Comparison of ENCODE assay signal across 13 mouse cellular contexts in genomic region chr16:33733864-33734263, GRCm38 (mm10). TPM values are rescaled to one million over a fixed set of nuclear protein-coding genes. Genes with fewer than 3 reads are reported as not detected.
DNase-seq lines count a peak whose midpoint lies in the region; ATAC-seq and TF ChIP-seq lines count a peak whose summit lies in the region.
"Had no signal": no experiment of that assay in that cellular context is flagged by ENCODE, and none has a peak within 500 bp of the region (broad histone marks: within the 10 kb centered on the region; RNA-seq: fewer than 3 reads in every experiment).

No protein-coding gene starts in this region.

- DNase-seq in kidney, postnatal 0 days (ENCODE audit: low spot score): no peak
- no peak for DNase-seq in kidney, adult 9 months
- no peak for DNase-seq in forebrain, embryonic 10.5 days (ENCODE audit: extremely low spot score, low spot score)
- no peak for DNase-seq in limb, embryonic 10.5 days (ENCODE audit: low spot score)
- no peak for DNase-seq in embryo, embryonic 11 days
- no peak for DNase-seq in gastrocnemius, postnatal 10 days
- no peak for DNase-seq in layer of hippocampus, adult 18-20 months (ENCODE audit: low spot score in 2 of 2)
- DNase-seq: lung, postnatal 10 days; thymus, postnatal 36 days had no signal

- H3K9ac ChIP-seq in kidney, postnatal 0 days (ENCODE audit: low read depth, low read length): no peak overlapping the region
- H3K9ac ChIP-seq: heart, embryonic 13.5 days; intestine, embryonic 15.5 days had no signal

- WGBS in kidney, postnatal 0 days: 89% methylated on average over 6 of the region's 6 CpGs
- 72% methylated on average over 6 of the region's 6 CpGs for WGBS in bone marrow, adult 2 months
- 83% methylated on average over 6 of the region's 6 CpGs for WGBS in forebrain, embryonic 10.5 days
- 86% methylated on average over 6 of the region's 6 CpGs for WGBS in limb, embryonic 10.5 days

- no peaks in the 10 kb centered on the region for H3K27me3 ChIP-seq in kidney, postnatal 0 days (ENCODE audit: insufficient read depth, low read length)
- no peaks in the 10 kb centered on the region for H3K27me3 ChIP-seq in forebrain, embryonic 10.5 days (ENCODE audit: poor library complexity, severe bottlenecking)
- H3K27me3 ChIP-seq in limb, embryonic 10.5 days (ENCODE audit: low read depth, poor library complexity, severe bottlenecking): no peaks in the 10 kb centered on the region
- H3K27me3 ChIP-seq: heart, embryonic 13.5 days; intestine, embryonic 15.5 days had no signal

- no peaks in the 10 kb centered on the region for H3K9me3 ChIP-seq in kidney, postnatal 0 days (replicated peaks; ENCODE audit: low read length)
- no peaks in the 10 kb centered on the region for H3K9me3 ChIP-seq in forebrain, embryonic 10.5 days
- no peaks in the 10 kb centered on the region for H3K9me3 ChIP-seq in limb, embryonic 10.5 days (replicated peaks)
- H3K9me3 ChIP-seq: heart, embryonic 13.5 days; intestine, embryonic 15.5 days had no signal

- no peak for TF ChIP-seq CTCF in kidney, postnatal 0 days (IDR thresholded peaks at IDR 0.05; ENCODE audit: low read depth)
- TF ChIP-seq CTCF in bone marrow, adult 2 months (IDR thresholded peaks at IDR 0.05; ENCODE audit: control insufficient read depth, insufficient read depth, low read length): no peak

- peaks cover 12% of the 10 kb centered on the region; the same call in 1 of the 2 replicates for H3K36me3 ChIP-seq in kidney, postnatal 0 days (ENCODE audit: insufficient read depth, low read length)
- H3K36me3 ChIP-seq in forebrain, embryonic 10.5 days (replicated peaks): peaks cover 78% of the 10 kb centered on the region
- peaks cover 12% of the 10 kb centered on the region; the same call in 1 of the 2 replicates for H3K36me3 ChIP-seq in limb, embryonic 10.5 days
- H3K36me3 ChIP-seq: intestine, embryonic 15.5 days had no signal

- no peak overlapping the region for H3K4me3 ChIP-seq in kidney, postnatal 0 days (replicated peaks; ENCODE audit: low read depth, low read length)
- H3K4me3 ChIP-seq in bone marrow, adult 2 months (replicated peaks; ENCODE audit: control insufficient read depth, low read depth, low read length): no peak overlapping the region
- no peak overlapping the region for H3K4me3 ChIP-seq in forebrain, embryonic 10.5 days
- no peak overlapping the region for H3K4me3 ChIP-seq in limb, embryonic 10.5 days
- H3K4me3 ChIP-seq: heart, embryonic 13.5 days; intestine, embryonic 15.5 days had no signal

- 0 out of 2 replicates have a peak, but pooled peaks have one; percentile 13 for ATAC-seq in kidney, postnatal 0 days (replicated peaks; ENCODE audit: low FRiP score, low read depth)
- ATAC-seq: intestine, embryonic 15.5 days had no signal

- H3K4me1 ChIP-seq in kidney, postnatal 0 days (replicated peaks; ENCODE audit: insufficient read depth, low read length): no peaks in the 10 kb centered on the region
- peaks cover 8% of the 10 kb centered on the region for H3K4me1 ChIP-seq in bone marrow, adult 2 months (ENCODE audit: control insufficient read depth, insufficient read depth, low read length)
- H3K4me1 ChIP-seq in forebrain, embryonic 10.5 days: peaks cover 61% of the 10 kb centered on the region
- H3K4me1 ChIP-seq in limb, embryonic 10.5 days: peaks cover 33% of the 10 kb centered on the region

- TF ChIP-seq POLR2A in bone marrow, adult 2 months (IDR thresholded peaks at IDR 0.05; ENCODE audit: borderline replicate concordance, control insufficient read depth, low read depth, low read length): no peak

- H3K27ac ChIP-seq in kidney, postnatal 0 days: no peak overlapping the region
- peak overlapping the region; percentile 57 for H3K27ac ChIP-seq in bone marrow, adult 2 months (ENCODE audit: control insufficient read depth, insufficient read depth, low read depth, low read length, poor library complexity)
- H3K27ac ChIP-seq in forebrain, embryonic 10.5 days: peak overlapping the region; percentile 73
- H3K27ac ChIP-seq in limb, embryonic 10.5 days: peak overlapping the region; percentile 47; the same call in 1 of the 2 replicates
- H3K27ac ChIP-seq: heart, embryonic 13.5 days; intestine, embryonic 15.5 days had no signal

- H3K4me2 ChIP-seq in kidney, postnatal 0 days (ENCODE audit: low read length): no peak overlapping the region
- H3K4me2 ChIP-seq: heart, embryonic 13.5 days; intestine, embryonic 15.5 days had no signal

RNA-seq across cellular contexts. Expression of gene Heg1, which starts 49.7 kb away (rescaled TPM):
- polyA plus RNA-seq in kidney, postnatal 0 days (2015; fragmentation: Nextera tagmentation; extraction: Ambion mirVana): 17.2 and 17.6 TPM in 2 replicates
- polyA plus RNA-seq in bone marrow, adult 2 months (2011; ENCODE audit: insufficient read depth, insufficient read length, low replicate concordance, missing spikeins): 10.0 and 10.1 TPM in 2 replicates
- polyA plus RNA-seq in forebrain, embryonic 10.5 days (2016; fragmentation: Nextera tagmentation; extraction: Ambion mirVana): 22.8 and 23.1 TPM in 2 replicates
- polyA plus RNA-seq in limb, embryonic 10.5 days (2016; fragmentation: Nextera tagmentation; extraction: Ambion mirVana): 11.1 and 11.6 TPM in 2 replicates
- 10 to 100 TPM; 54.7 to 72.6 TPM for total RNA-seq in gastrocnemius, postnatal 10 days (2021)
- 10 to 100 TPM; 21.1 to 21.4 TPM for total RNA-seq in layer of hippocampus, adult 18-20 months (2021)

RNA-seq across cellular contexts. Expression of gene Muc13, which starts 60.0 kb away (rescaled TPM):
- polyA plus RNA-seq in kidney, postnatal 0 days (2015; fragmentation: Nextera tagmentation; extraction: Ambion mirVana): not detected in 2 replicates
- polyA plus RNA-seq in bone marrow, adult 2 months (2011; ENCODE audit: insufficient read depth, insufficient read length, low replicate concordance, missing spikeins): 5.4 and 6.4 TPM in 2 replicates
- polyA plus RNA-seq in forebrain, embryonic 10.5 days (2016; fragmentation: Nextera tagmentation; extraction: Ambion mirVana): 0.24 and 0.38 TPM in 2 replicates
- polyA plus RNA-seq in limb, embryonic 10.5 days (2016; fragmentation: Nextera tagmentation; extraction: Ambion mirVana): 0.16 and 0.21 TPM in 2 replicates
- under 1 TPM in 1 of 2 experiments, not detected in 1; 0.09 TPM for total RNA-seq in gastrocnemius, postnatal 10 days (2021)
- total RNA-seq in layer of hippocampus, adult 18-20 months (2021): not detected
- total RNA-seq: layer of hippocampus, postnatal 14 days had no signal
